Mouse (Mus musculus): ENCODE data around the gene Gm128.

The Gm128 gene

GRCm38 (mm10) chr3:95241498-95241897 lies at the start of gene Gm128:
Gene Gm128 (minus strand): TSS chr3:95241598.
- no peak for DNase-seq

GRCm38 (mm10) chr3:95291041-95291440 lies 49.6 kb upstream of the Gm128 start:
- no peak for DNase-seq

GRCm38 (mm10) chr3:95290156-95290555 lies 48.8 kb upstream of the Gm128 start:
- no peak for DNase-seq

GRCm38 (mm10) chr3:95289419-95289818 lies 48.0 kb upstream of the Gm128 start:
- no peak for DNase-seq

GRCm38 (mm10) chr3:95287541-95287940 lies 46.1 kb upstream of the Gm128 start:
- DNase-seq, result no peak

- DNase-seq, result peak; percentile 47
Measured at GRCm38 (mm10) chr3:95286510-95286909, 45.1 kb upstream of the Gm128 start.

- DNase-seq, result no peak
Measured at GRCm38 (mm10) chr3:95286011-95286410, 44.6 kb upstream of the Gm128 start.

GRCm38 (mm10) chr3:95285390-95285789 lies 44.0 kb upstream of the Gm128 start:
- no peak for DNase-seq

- no peak for DNase-seq
Measured at GRCm38 (mm10) chr3:95284501-95285281, 43.3 kb upstream of the Gm128 start.

- DNase-seq, result no peak
Measured at GRCm38 (mm10) chr3:95284062-95284461, 42.7 kb upstream of the Gm128 start.

GRCm38 (mm10) chr3:95283589-95283941 lies 42.2 kb upstream of the Gm128 start:
- DNase-seq, result no peak

GRCm38 (mm10) chr3:95282865-95283588 lies 41.6 kb upstream of the Gm128 start:
- peak; percentile 92 for DNase-seq

- peak; percentile 72 for DNase-seq
Measured at GRCm38 (mm10) chr3:95282381-95282864, 41.0 kb upstream of the Gm128 start.

- peak; percentile 99 for DNase-seq
Measured at GRCm38 (mm10) chr3:95281216-95282126, 40.1 kb upstream of the Gm128 start, which contains the start of the genes Mindy1 and Prune1. Gene Mindy1 (plus strand): TSS chr3:95281345. Gene Prune1 (minus strand): TSS chr3:95282076.

- DNase-seq, result peak; percentile 64
Measured at GRCm38 (mm10) chr3:95280747-95281146, 39.3 kb upstream of the Gm128 start.

- no peak for DNase-seq
Measured at GRCm38 (mm10) chr3:95277149-95277551, 35.8 kb upstream of the Gm128 start.

GRCm38 (mm10) chr3:95276428-95276934 lies 35.1 kb upstream of the Gm128 start:
- no peak for DNase-seq

- DNase-seq, result no peak
Measured at GRCm38 (mm10) chr3:95275161-95275560, 33.8 kb upstream of the Gm128 start.

GRCm38 (mm10) chr3:95274453-95274852 lies 33.1 kb upstream of the Gm128 start:
- no peak for DNase-seq

GRCm38 (mm10) chr3:95273471-95273870 lies 32.1 kb upstream of the Gm128 start:
- DNase-seq, result no peak

- DNase-seq, result no peak
Measured at GRCm38 (mm10) chr3:95270766-95271364, 29.5 kb upstream of the Gm128 start.

- DNase-seq, result no peak
Measured at GRCm38 (mm10) chr3:95269789-95270188, 28.4 kb upstream of the Gm128 start.
